Mouse (Mus musculus) CH12.LX (cell line): ENCODE measurements around the gene Usp47. TPM values are rescaled to one million over a fixed set of nuclear protein-coding genes. Genes with fewer than 3 reads are reported as not detected.

Experiments
- DNase-seq: peaks from one replicate; pipeline ENCODE4 v3.0.0-alpha.2; 2013; ENCODE audit errors: extremely low read depth
- H3K27ac ChIP-seq: 2 replicates; pipeline ENCODE4 v1.5.1; 2012; ENCODE audit warnings: low read depth, mild to moderate bottlenecking, control low read depth, moderate library complexity; ENCODE audit not compliant: insufficient read depth
- H3K27me3 ChIP-seq: replicated peaks from 2 replicates; pipeline ENCODE3; 2012; ENCODE audit warnings: inconsistent platforms
- H3K36me3 ChIP-seq, 2 experiments: replicated peaks in 1 of 2; 2 replicates each; pipeline versions ENCODE3 to v1.6.1; 2012; ENCODE audit warnings: inconsistent platforms in 1 of 2, low read length in 1 of 2, mild to moderate bottlenecking in 1 of 2, mixed read lengths in 1 of 2, moderate library complexity in 1 of 2; ENCODE audit not compliant: control insufficient read depth in 1 of 2, insufficient read depth in 1 of 2
- H3K4me1 ChIP-seq, 2 experiments: 2 replicates each; pipeline ENCODE4 v1.6.1; 2012; ENCODE audit warnings: inconsistent platforms in 1 of 2, moderate library complexity in 1 of 2; ENCODE audit not compliant: insufficient read depth in 2 of 2, control insufficient read depth in 1 of 2
- H3K4me2 ChIP-seq: 2 replicates; pipeline ENCODE4 v1.6.1; 2012; ENCODE audit warnings: low read depth, mild to moderate bottlenecking, control low read depth; ENCODE audit not compliant: poor library complexity, insufficient read depth, severe bottlenecking
- H3K4me3 ChIP-seq, 3 experiments: fragments of 150-350 bp in 1 of 3; sonication (generic) in 1 of 3; replicated peaks in 1 of 3; 2 replicates each; pipeline versions ENCODE3 to v1.5.1; 2011 to 2012; ENCODE audit warnings: low read depth in 2 of 3, low read length in 2 of 3, mild to moderate bottlenecking in 2 of 3, moderate library complexity in 2 of 3, control low read depth in 1 of 3, improper control_type of control experiment in 1 of 3, inconsistent platforms in 1 of 3, mixed read lengths in 1 of 3; ENCODE audit not compliant: poor library complexity in 1 of 3
- H3K79me2 ChIP-seq: replicated peaks from 2 replicates; pipeline ENCODE4 v1.6.1; 2012; ENCODE audit warnings: mild to moderate bottlenecking, moderate library complexity; ENCODE audit not compliant: control insufficient read depth, poor library complexity, insufficient read depth, severe bottlenecking; ENCODE audit errors: extremely low read depth
- H3K9ac ChIP-seq: 2 replicates; pipeline ENCODE4 v1.6.1; 2012; ENCODE audit warnings: low read depth, mild to moderate bottlenecking, control low read depth, moderate library complexity; ENCODE audit not compliant: insufficient read depth
- H3K9me3 ChIP-seq: replicated peaks from 2 replicates; pipeline ENCODE3; 2012; ENCODE audit warnings: low read length, inconsistent platforms, mixed read lengths
- BHLHE40 ChIP-seq: IDR thresholded peaks from 2 replicates; pipeline ENCODE4 v1.6.1; 2011; ENCODE audit warnings: mild to moderate bottlenecking, low read depth, low read length, improper control_type of control experiment
- CHD1 ChIP-seq: IDR thresholded peaks from 2 replicates; pipeline ENCODE4 v1.6.1; 2012; ENCODE audit warnings: low read depth, low read length, improper control_type of control experiment, inconsistent platforms
- CHD2 ChIP-seq: IDR thresholded peaks from 2 replicates; pipeline ENCODE4 v1.6.1; 2011; ENCODE audit warnings: low read length, improper control_type of control experiment
- E2F4 ChIP-seq: IDR thresholded peaks from 2 replicates; pipeline ENCODE4 v1.6.1; 2011; ENCODE audit warnings: low read depth, low read length, improper control_type of control experiment; ENCODE audit not compliant: insufficient replicate concordance
- ELF1 ChIP-seq: IDR thresholded peaks from 2 replicates; pipeline ENCODE4 v1.6.1; 2014; ENCODE audit warnings: low read depth, mild to moderate bottlenecking, inconsistent platforms, low read length, improper control_type of control experiment
- ETS1 ChIP-seq: conservative IDR thresholded peaks from 2 replicates; pipeline ENCODE4 v1.6.1; 2012; ENCODE audit warnings: low read depth, mild to moderate bottlenecking, inconsistent platforms, low read length, improper control_type of control experiment, moderate library complexity
- GABPA ChIP-seq: IDR thresholded peaks from 2 replicates; pipeline ENCODE4 v1.6.1; 2012; ENCODE audit warnings: low read depth, low read length, improper control_type of control experiment, inconsistent platforms; ENCODE audit not compliant: insufficient replicate concordance
- HCFC1 ChIP-seq: IDR thresholded peaks from 2 replicates; pipeline ENCODE4 v1.6.1; 2012; ENCODE audit warnings: low read depth, mild to moderate bottlenecking, inconsistent platforms, low read length, improper control_type of control experiment
- IRF4 ChIP-seq: IDR thresholded peaks from 2 replicates; pipeline ENCODE4 v1.6.1; 2014; ENCODE audit warnings: low read depth, mild to moderate bottlenecking, inconsistent platforms, low read length, improper control_type of control experiment
- JUN ChIP-seq: IDR thresholded peaks from 2 replicates; pipeline ENCODE4 v1.6.1; 2011; ENCODE audit warnings: low read depth, mild to moderate bottlenecking, low read length, improper control_type of control experiment, moderate library complexity; ENCODE audit not compliant: insufficient read depth
- JUND ChIP-seq: conservative IDR thresholded peaks from 2 replicates; pipeline ENCODE4 v1.6.1; 2011; ENCODE audit warnings: low read depth, low read length, improper control_type of control experiment
- KAT2A ChIP-seq: IDR thresholded peaks from 2 replicates; pipeline ENCODE4 v1.6.1; 2012; ENCODE audit warnings: low read length, improper control_type of control experiment, inconsistent platforms; ENCODE audit not compliant: insufficient replicate concordance
- MAFK ChIP-seq: IDR thresholded peaks from 2 replicates; pipeline ENCODE4 v1.6.1; 2011; ENCODE audit warnings: low read length, improper control_type of control experiment; ENCODE audit not compliant: insufficient replicate concordance
- MAZ ChIP-seq: IDR thresholded peaks from 2 replicates; pipeline ENCODE4 v1.6.1; 2012; ENCODE audit warnings: low read depth, mild to moderate bottlenecking, inconsistent platforms, low read length, improper control_type of control experiment, moderate library complexity
- MEF2A ChIP-seq: IDR thresholded peaks from 2 replicates; pipeline ENCODE4 v1.6.1; 2014; ENCODE audit warnings: low read depth, mild to moderate bottlenecking, inconsistent platforms, low read length, improper control_type of control experiment, borderline replicate concordance
- MYC ChIP-seq: IDR thresholded peaks from 2 replicates; pipeline ENCODE4 v1.6.1; 2011; ENCODE audit warnings: low read depth, mild to moderate bottlenecking, improper control_type of control experiment, low read length
- NRF1 ChIP-seq: IDR thresholded peaks from 2 replicates; pipeline ENCODE4 v1.6.1; 2014; ENCODE audit warnings: low read depth, mild to moderate bottlenecking, inconsistent platforms, low read length, improper control_type of control experiment, moderate library complexity
- PAX5 ChIP-seq: IDR thresholded peaks from 2 replicates; pipeline ENCODE4 v1.6.1; 2012; ENCODE audit warnings: low read length, inconsistent platforms, mixed read lengths
- POLR2AphosphoS2 ChIP-seq: IDR thresholded peaks from 2 replicates; pipeline ENCODE4 v1.6.1; 2011; ENCODE audit warnings: low read depth, low read length, improper control_type of control experiment
- RAD21 ChIP-seq: IDR thresholded peaks from 2 replicates; pipeline ENCODE4 v1.6.1; 2011; ENCODE audit warnings: low read depth, mild to moderate bottlenecking, low read length, improper control_type of control experiment, moderate library complexity
- SIN3A ChIP-seq: IDR thresholded peaks from 2 replicates; pipeline ENCODE4 v1.6.1; 2012; ENCODE audit warnings: low read length, improper control_type of control experiment, inconsistent platforms
- SMC3 ChIP-seq: IDR thresholded peaks from 2 replicates; pipeline ENCODE4 v1.6.1; 2011; ENCODE audit warnings: low read depth, low read length, improper control_type of control experiment
- TBP ChIP-seq: conservative IDR thresholded peaks from 2 replicates; pipeline ENCODE4 v1.6.1; 2011; ENCODE audit warnings: low read depth, low read length, improper control_type of control experiment
- TCF12 ChIP-seq: IDR thresholded peaks from 2 replicates; pipeline ENCODE4 v1.6.1; 2014; ENCODE audit warnings: low read depth, mild to moderate bottlenecking, inconsistent platforms, low read length, improper control_type of control experiment
- UBTF ChIP-seq: IDR thresholded peaks from 2 replicates; pipeline ENCODE4 v1.6.1; 2012; ENCODE audit warnings: low read depth, mild to moderate bottlenecking, inconsistent platforms, low read length, improper control_type of control experiment, moderate library complexity
- USF1 ChIP-seq: IDR thresholded peaks from 2 replicates; pipeline ENCODE4 v1.6.1; 2014; ENCODE audit warnings: low read depth, mild to moderate bottlenecking, inconsistent platforms, low read length, improper control_type of control experiment
- USF2 ChIP-seq: conservative IDR thresholded peaks from 2 replicates; pipeline ENCODE4 v1.6.1; 2011; ENCODE audit warnings: low read depth, low read length, improper control_type of control experiment
- ZC3H11A ChIP-seq: IDR thresholded peaks from 2 replicates; pipeline ENCODE4 v1.6.1; 2012; ENCODE audit warnings: low read depth, mild to moderate bottlenecking, inconsistent platforms, low read length, improper control_type of control experiment
- ZKSCAN1 ChIP-seq: IDR thresholded peaks from 2 replicates; pipeline ENCODE4 v1.6.1; 2012; ENCODE audit warnings: low read depth, inconsistent platforms, low read length, improper control_type of control experiment, borderline replicate concordance
- ZMIZ1 ChIP-seq: IDR thresholded peaks from 2 replicates; pipeline ENCODE4 v1.6.1; 2012; ENCODE audit warnings: low read depth, mild to moderate bottlenecking, inconsistent platforms, low read length, improper control_type of control experiment
- ZNF384 ChIP-seq: IDR thresholded peaks from 2 replicates; pipeline ENCODE4 v1.6.1; 2012; ENCODE audit warnings: low read depth, low read length, improper control_type of control experiment, inconsistent platforms
- dilution Hi-C: fragments of 300-500 bp; cut with MboI; formaldehyde crosslinking; loops from 2 replicates; pipeline ENCODE4 v1.14.3; 2020; ENCODE audit warnings: low sequenced_read_pairs; ENCODE audit not compliant: extremely low pct_unique_long_range_greater_than_20kb, extremely low pct_ligation_motif_present
- in situ Hi-C: fragments of 300-500 bp; cut with MboI; formaldehyde crosslinking; loops from 3 replicates; pipeline ENCODE4 v1.14.3; 2019; ENCODE audit warnings: low sequenced_read_pairs, low pct_ligation_motif_present, low pct_unique_long_range_greater_than_20kb, mixed read lengths
- polyA plus RNA-seq: library from polyadenylated mRNA; unstranded; fragments of >175 nt; gene quantifications from 2 replicates; pipeline ENCODE4 v1.2.1, GENCODE M21; 2012; ENCODE audit warnings: low read depth; ENCODE audit not compliant: insufficient read length
- total RNA-seq, 2 experiments: library from RNA; depleted of rRNA; stranded (reverse); fragments of 300-350 nt in 1 of 2; fragments of >200 nt in 1 of 2; gene quantifications; 2 replicates each; pipeline ENCODE4 v1.2.3; 2012 to 2014

The Usp47 gene
- total and polyA plus RNA-seq, 3 experiments, result 35.0 to 36.8 (median 35.8) TPM

- peaks cover 7% of the 10 kb centered on the region for H3K27me3 ChIP-seq
- dilution Hi-C loops, result no loop called here
- in situ Hi-C loops, result no loop called here
Observed at GRCm38 (mm10) chr7:112149113-112149512, 125.8 kb downstream of the Usp47 start.

GRCm38 (mm10) chr7:112154445-112154844 is 131.1 kb downstream of the Usp47 start:
- Histone ChIP-seq H3K9me3 (no peaks in the 10 kb centered on the region), H3K79me2 (no peaks in the 10 kb centered on the region), H3K27ac (no peak overlapping the region), H3K4me2 (no peak overlapping the region), H3K4me3 (no peak overlapping the region), H3K27me3 (peaks cover 7% of the 10 kb centered on the region), H3K4me1 (peaks cover 8 to 21% of the 10 kb centered on the region in 2 experiments), H3K9ac (no peak overlapping the region), H3K36me3 (no peaks in the 10 kb centered on the region)
- TF ChIP-seq CHD1, result no peak
- no peak for TF ChIP-seq MAZ
- no peak for TF ChIP-seq POLR2AphosphoS2
- TF ChIP-seq TCF12, result no peak
- no peak for TF ChIP-seq CHD2
- TF ChIP-seq SMC3, result no peak
- no peak for TF ChIP-seq TBP
- no peak for TF ChIP-seq HCFC1
- no peak for TF ChIP-seq ZC3H11A
- no peak for TF ChIP-seq BHLHE40
- TF ChIP-seq JUN, result no peak
- TF ChIP-seq ZNF384, result no peak
- TF ChIP-seq NRF1, result no peak
- no peak for TF ChIP-seq MEF2A
- no peak for TF ChIP-seq KAT2A
- TF ChIP-seq UBTF, result no peak
- TF ChIP-seq ZMIZ1, result no peak
- no peak for TF ChIP-seq USF1
- TF ChIP-seq ETS1, result no peak
- TF ChIP-seq MAFK, result no peak
- in situ Hi-C loops (no loop called here), dilution Hi-C loops (no loop called here)
- no peak for DNase-seq

More at GRCm38 (mm10) chr7:112149113-112149512, 125.8 kb downstream of the Usp47 start:
- no peak overlapping the region for H3K4me3 ChIP-seq
- H3K4me2 ChIP-seq, result no peak overlapping the region
- H3K79me2 ChIP-seq, result no peaks in the 10 kb centered on the region
- TF ChIP-seq GABPA (no peak), MAZ (no peak), RAD21 (no peak), ZC3H11A (no peak), E2F4 (no peak), JUN (no peak), ELF1 (no peak), ZKSCAN1 (no peak), JUND (no peak), MEF2A (no peak), IRF4 (no peak), PAX5 (no peak), MYC (no peak), HCFC1 (no peak), USF2 (no peak), SIN3A (no peak)
- DNase-seq, result no peak
- H3K27ac ChIP-seq, result no peak overlapping the region
- H3K4me1 ChIP-seq, result peaks cover 4 to 11% of the 10 kb centered on the region in 2 experiments
- H3K36me3 ChIP-seq, result no peaks in the 10 kb centered on the region
- H3K9me3 ChIP-seq, result no peaks in the 10 kb centered on the region
- H3K9ac ChIP-seq, result no peak overlapping the region
